Mouse (Mus musculus) cerebellum, adult 2 months (tissue): ENCODE measurements at regions not wholly inside any gene's neighbourhood (a gene's known extent, or its start where the extent isn't known, plus 50 kb on each side); places are given as distances from the start of the nearest gene placed in this dataset.

Source experiments
- DNase-seq, 2 experiments: peaks; one replicate each; pipeline ENCODE4 v3.0.0; 2021
- H3K27ac ChIP-seq: fragments of 200-500 bp; 2 replicates; pipeline ENCODE4 v1.5.1; 2012; ENCODE audit warnings: low read length, control low read depth, inconsistent platforms; ENCODE audit not compliant: insufficient read depth
- H3K27me3 ChIP-seq: fragments of 200-500 bp; 2 replicates; pipeline ENCODE4 v1.6.1; 2012; ENCODE audit warnings: inconsistent platforms, mild to moderate bottlenecking, low read length, moderate library complexity; ENCODE audit not compliant: control insufficient read depth, insufficient read depth
- H3K4me1 ChIP-seq: fragments of 200-500 bp; 2 replicates; pipeline ENCODE4 v1.6.1; 2011; ENCODE audit warnings: low read length; ENCODE audit not compliant: control insufficient read depth, insufficient read depth
- H3K4me3 ChIP-seq: fragments of 200-500 bp; replicated peaks from 2 replicates; pipeline ENCODE3; 2011; ENCODE audit warnings: mild to moderate bottlenecking, low read depth, low read length, control low read depth; ENCODE audit not compliant: insufficient read depth
- CTCF ChIP-seq: fragments of 200-500 bp; IDR thresholded peaks from 2 replicates; pipeline ENCODE4 v1.5.1; 2011; ENCODE audit warnings: low read depth, mild to moderate bottlenecking, control low read depth, low read length, moderate library complexity, borderline replicate concordance; ENCODE audit not compliant: insufficient read depth
- POLR2A ChIP-seq: fragments of 200-500 bp; IDR thresholded peaks from 2 replicates; pipeline ENCODE4 v1.6.1; 2011; ENCODE audit warnings: low read length, control low read depth, borderline replicate concordance; ENCODE audit not compliant: insufficient read depth
- WGBS: fragments of 180-500 bp; shearing (Covaris S2); methylation state at CpG from one replicate; pipeline ENCODE4 v1.1.7; 2018; 5-methylcytosine and 5-hydroxymethylcytosine counted together

DNA sequence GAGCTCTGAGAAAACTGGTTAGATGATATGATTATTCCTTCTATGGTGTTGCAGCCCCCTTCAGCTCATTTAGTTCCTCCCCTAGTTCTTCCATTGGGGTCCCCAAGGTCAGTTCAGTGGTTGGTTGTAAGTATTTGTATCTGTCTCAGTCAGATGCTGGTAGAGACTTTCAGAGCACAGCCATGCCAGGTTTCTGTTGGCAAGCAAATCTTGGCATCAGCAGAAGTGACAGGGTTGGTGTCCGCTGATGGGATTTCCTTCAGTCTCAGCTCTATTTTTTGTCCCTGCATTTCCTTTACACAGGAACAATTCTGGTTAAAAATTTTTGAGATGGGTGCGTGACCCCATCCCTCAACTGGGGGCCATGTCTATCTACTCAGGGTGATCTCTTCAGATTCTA is 55.3 kb upstream of the Spaca1 start:
- Histone ChIP-seq H3K4me3 (no peak overlapping the region), H3K27me3 (no peaks in the 10 kb centered on the region), H3K4me1 (no peaks in the 10 kb centered on the region; the same call in 1 of the 2 replicates), H3K27ac (no peak overlapping the region)
- DNase-seq = peak in 1 of 2 experiments; percentile 31
- 36% methylated on average over 2 of the region's 2 CpGs for WGBS
- no peak for TF ChIP-seq CTCF
- TF ChIP-seq POLR2A = no peak

GRCm38 (mm10) chr4:34114323-34114722 is 64.3 kb upstream of the Spaca1 start:
- no peak overlapping the region for H3K4me3 ChIP-seq
- TF ChIP-seq POLR2A (no peak), CTCF (no peak)
- 82% methylated on average over 6 of the region's 6 CpGs for WGBS
- no peaks in the 10 kb centered on the region for H3K27me3 ChIP-seq
- DNase-seq = no peak
- no peaks in the 10 kb centered on the region for H3K4me1 ChIP-seq
- no peak overlapping the region for H3K27ac ChIP-seq

DNA sequence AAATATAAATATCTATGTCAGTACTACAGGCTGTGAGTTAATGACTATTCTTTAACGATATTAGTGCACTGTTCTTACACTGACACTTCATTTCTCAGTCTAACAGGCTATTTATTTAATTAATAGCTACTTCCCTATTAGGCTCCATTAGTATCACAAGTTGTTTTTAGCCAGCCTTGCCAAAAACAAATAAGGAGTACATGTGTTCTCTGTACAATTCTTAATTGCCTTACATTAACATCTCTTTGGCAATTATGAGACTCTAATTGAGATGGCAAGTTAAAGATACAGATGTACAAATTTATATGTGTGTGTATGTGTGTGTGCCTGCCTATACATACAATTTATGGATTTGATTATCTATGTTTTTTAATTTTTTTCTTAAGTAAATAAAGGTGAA is 67.1 kb upstream of the Spaca1 start:
- no peak overlapping the region for H3K4me3 ChIP-seq
- no peak for DNase-seq
- H3K27ac ChIP-seq = no peak overlapping the region
- 87% methylated on average over 1 of the region's 1 CpGs for WGBS
- no peak for TF ChIP-seq POLR2A
- TF ChIP-seq CTCF = no peak
- H3K27me3 ChIP-seq = no peaks in the 10 kb centered on the region
- no peaks in the 10 kb centered on the region for H3K4me1 ChIP-seq

GRCm38 (mm10) chr4:34122959-34123520 is 73.0 kb upstream of the Spaca1 start:
- 78% methylated on average over 9 of the region's 9 CpGs for WGBS
- no peaks in the 10 kb centered on the region for H3K4me1 ChIP-seq
- TF ChIP-seq POLR2A (no peak), CTCF (no peak)

GRCm38 (mm10) chr4:34128224-34128623 is 78.2 kb upstream of the Spaca1 start:
- Histone ChIP-seq H3K4me1 (no peaks in the 10 kb centered on the region), H3K4me3 (no peak overlapping the region), H3K27ac (no peak overlapping the region), H3K27me3 (no peaks in the 10 kb centered on the region)
- no peak for DNase-seq
- WGBS = 74% methylated on average over 4 of the region's 4 CpGs
- TF ChIP-seq POLR2A (no peak), CTCF (no peak)

More at GRCm38 (mm10) chr4:34122959-34123520, 73.0 kb upstream of the Spaca1 start:
- Histone ChIP-seq H3K27me3 (no peaks in the 10 kb centered on the region), H3K27ac (no peak overlapping the region), H3K4me3 (no peak overlapping the region)
- DNase-seq = no peak

DNA sequence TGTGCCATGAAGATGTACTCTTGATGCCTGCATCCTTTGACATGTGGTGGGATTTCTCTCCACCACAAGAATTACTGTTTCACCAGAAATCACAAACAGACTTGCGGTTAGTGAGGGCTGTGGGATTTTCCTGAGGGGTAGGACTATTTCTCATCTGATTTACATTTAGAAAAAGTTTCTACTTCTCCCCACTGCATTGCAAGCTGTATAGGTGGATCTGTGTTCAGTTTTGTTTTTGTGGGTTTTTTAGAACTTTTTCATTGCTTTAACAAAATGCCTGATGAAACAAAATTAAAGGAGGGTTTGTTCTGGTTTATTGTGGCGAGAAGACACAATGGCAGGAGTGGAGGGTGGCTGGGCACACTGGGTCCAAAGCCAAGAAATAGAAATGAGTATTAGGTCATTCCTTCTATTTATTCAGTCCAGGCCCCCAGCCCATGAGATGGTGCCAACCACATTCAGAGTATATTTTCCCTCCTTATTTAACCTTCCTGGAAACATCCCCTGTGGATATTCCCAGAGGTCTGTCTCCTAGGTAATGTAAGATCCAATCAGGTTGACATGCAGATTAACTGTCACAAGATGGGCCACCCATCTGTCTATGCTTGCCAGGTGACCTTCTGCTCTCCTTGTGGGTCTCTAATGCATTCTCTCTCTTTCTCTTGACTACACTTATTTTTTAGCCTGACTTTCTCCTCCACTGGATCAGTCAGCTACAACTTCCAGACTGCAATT is 96.3 kb upstream of the Spaca1 start:
- no peak for DNase-seq
- no peak overlapping the region for H3K4me3 ChIP-seq
- TF ChIP-seq CTCF = no peak
- TF ChIP-seq POLR2A = no peak
- no peaks in the 10 kb centered on the region for H3K4me1 ChIP-seq
- H3K27me3 ChIP-seq = no peaks in the 10 kb centered on the region
- no peak overlapping the region for H3K27ac ChIP-seq
- WGBS = 67% methylated on average over 2 of the region's 2 CpGs

GRCm38 (mm10) chr4:34148956-34149739 is 99.2 kb upstream of the Spaca1 start:
- Histone ChIP-seq H3K4me3 (no peak overlapping the region), H3K27me3 (no peaks in the 10 kb centered on the region), H3K27ac (no peak overlapping the region), H3K4me1 (no peaks in the 10 kb centered on the region)
- no peak for DNase-seq
- no peak for TF ChIP-seq CTCF
- TF ChIP-seq POLR2A = no peak
- WGBS = 52% methylated on average over 5 of the region's 5 CpGs
